Mouse (Mus musculus): ENCODE measurements around the gene S100a5.

DNA sequence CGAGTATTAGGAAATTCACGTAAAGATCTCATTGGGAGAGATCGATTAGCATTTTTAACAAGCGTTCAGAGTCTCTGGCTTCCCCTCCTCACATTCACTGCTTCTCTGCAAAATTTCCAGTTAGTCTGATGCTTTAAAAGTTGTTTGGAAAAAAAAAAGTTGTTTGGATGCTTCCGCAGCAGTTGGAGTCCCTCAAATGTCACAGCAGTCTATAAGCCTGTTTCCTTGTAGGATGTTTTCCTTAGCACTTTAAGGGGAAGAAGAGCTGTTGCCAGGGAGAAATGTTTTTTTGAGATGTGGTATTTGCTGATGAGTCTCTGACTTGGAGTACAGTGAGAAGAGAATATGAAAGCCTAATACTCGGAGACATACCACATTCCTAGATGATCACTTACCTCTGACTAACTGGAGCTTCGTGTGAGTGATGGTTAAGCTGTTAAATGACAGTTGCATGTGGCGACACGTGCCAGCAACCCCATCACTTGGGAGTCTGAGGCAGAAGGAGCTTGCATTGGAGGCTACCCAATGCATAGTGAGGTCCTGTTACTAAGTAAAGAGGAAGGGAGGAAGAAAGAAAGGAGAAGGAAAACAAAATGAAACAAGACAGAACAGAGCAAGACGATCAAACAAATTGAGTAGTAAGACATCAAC is 31.8 kb upstream of the S100a5 start:
- no peak for TF ChIP-seq CTCF (IDR thresholded peaks at IDR 0.05; ENCODE audit: low read depth, low read length)
- TF ChIP-seq POLR2A (IDR thresholded peaks at IDR 0.05; ENCODE audit: insufficient read depth, low read length), result no peak
- TF ChIP-seq EP300 (IDR thresholded peaks at IDR 0.05; ENCODE audit: insufficient read depth, low read depth, low read length), result no peak

Measured in ES-Bruce4 (cell line).